Mouse (Mus musculus): ENCODE measurements at regions not wholly inside any gene's neighbourhood (a gene's known extent, or its start where the extent isn't known, plus 50 kb on each side); places are given as distances from the start of the nearest gene placed in this dataset.

DNA sequence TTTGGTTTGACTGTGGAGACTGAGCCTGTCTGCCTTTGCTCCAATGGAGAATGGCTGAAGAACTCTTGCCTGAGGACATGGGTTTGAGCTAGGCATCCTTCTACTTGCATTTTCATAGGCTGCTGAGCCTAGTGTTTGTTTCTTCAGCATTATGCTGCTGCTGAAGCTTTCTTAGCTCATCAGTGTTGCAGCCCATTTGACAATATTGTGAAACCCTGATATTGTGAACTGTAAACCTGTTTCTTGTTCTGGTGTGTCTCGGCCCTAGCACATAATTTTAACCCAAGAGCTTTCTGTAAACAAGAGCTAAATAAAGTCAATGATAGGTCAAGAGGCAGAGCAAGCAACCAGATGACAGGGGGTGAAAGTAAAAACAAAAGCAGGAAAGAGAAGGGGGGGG, 75.2 kb upstream of the Gm28710 start:
- no peak for ATAC-seq (ENCODE audit: low FRiP score, low read depth)
- Histone ChIP-seq H3K4me2 (replicated peaks; ENCODE audit: low read depth, low read length, severe bottlenecking) (no peak overlapping the region), H3K36me3 (ENCODE audit: control insufficient read depth, insufficient read depth, low read length) (no peaks in the 10 kb centered on the region), H3K9me3 (ENCODE audit: control insufficient read depth, low read length) (0 out of 2 replicates have a peak, but pooled peaks cover 3% of the 10 kb centered on the region), H3K27me3 (ENCODE audit: control insufficient read depth, insufficient read depth, low read length) (no peaks in the 10 kb centered on the region), H3K27ac (replicated peaks; ENCODE audit: low read depth, low read length) (no peak overlapping the region), H3K4me3 (replicated peaks; ENCODE audit: low read length) (no peak overlapping the region), H3K4me1 (ENCODE audit: control insufficient read depth, insufficient read depth, low read length) (no peaks in the 10 kb centered on the region), H3K9ac (ENCODE audit: low read depth, low read length, severe bottlenecking) (no peak overlapping the region)
- no peak for TF ChIP-seq POLR2A (IDR thresholded peaks at IDR 0.05; ENCODE audit: borderline replicate concordance, extremely low read depth, insufficient read depth, insufficient read length)
- 69% methylated on average over 1 of the region's 1 CpGs for WGBS
- DNase-seq (ENCODE audit: low spot score) = no peak

DNA sequence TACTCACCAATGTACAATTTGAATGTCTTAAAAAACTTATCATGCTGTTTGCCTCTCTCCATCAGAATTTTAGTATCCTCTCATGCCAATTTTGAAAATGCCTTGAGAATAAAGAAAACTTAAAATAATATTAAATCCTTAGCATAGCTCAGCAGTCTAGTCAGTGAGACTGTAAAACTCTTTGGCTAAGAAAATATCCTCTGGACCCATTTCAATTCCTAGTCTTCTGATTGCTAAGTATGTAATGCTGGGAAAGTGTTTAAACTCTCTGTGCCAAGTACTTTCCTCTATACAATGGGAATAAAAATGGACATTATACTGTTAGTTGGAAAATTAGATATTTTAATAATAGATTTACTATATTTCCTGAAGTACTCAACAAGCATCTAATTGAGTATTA, 66.8 kb upstream of the Gm28710 start:
- no peak for ATAC-seq (ENCODE audit: low FRiP score, low read depth)
- TF ChIP-seq POLR2A (IDR thresholded peaks at IDR 0.05; ENCODE audit: borderline replicate concordance, extremely low read depth, insufficient read depth, insufficient read length) = no peak

More for the DNA sequence above, 66.8 kb upstream of the Gm28710 start:
- Histone ChIP-seq H3K27ac (replicated peaks; ENCODE audit: low read depth, low read length) (no peak overlapping the region), H3K4me2 (replicated peaks; ENCODE audit: low read depth, low read length, severe bottlenecking) (no peak overlapping the region), H3K9me3 (ENCODE audit: control insufficient read depth, low read length) (no peaks in the 10 kb centered on the region), H3K4me3 (replicated peaks; ENCODE audit: low read length) (no peak overlapping the region), H3K27me3 (ENCODE audit: control insufficient read depth, insufficient read depth, low read length) (no peaks in the 10 kb centered on the region), H3K4me1 (ENCODE audit: control insufficient read depth, insufficient read depth, low read length) (no peaks in the 10 kb centered on the region), H3K36me3 (ENCODE audit: control insufficient read depth, insufficient read depth, low read length) (no peaks in the 10 kb centered on the region), H3K9ac (ENCODE audit: low read depth, low read length, severe bottlenecking) (no peak overlapping the region)
- DNase-seq (ENCODE audit: low spot score) = peak; percentile 72
